Mouse (Mus musculus) urinary bladder, postnatal 4 days (tissue): Measurements from ENCODE around the gene Rab7b.

Source experiments
- DNase-seq, 2 experiments: peaks; one replicate each; pipeline ENCODE4 v3.0.0; 2021 to 2022; ENCODE audit warnings: low spot score in 2 of 2

The Rab7b gene

DNA sequence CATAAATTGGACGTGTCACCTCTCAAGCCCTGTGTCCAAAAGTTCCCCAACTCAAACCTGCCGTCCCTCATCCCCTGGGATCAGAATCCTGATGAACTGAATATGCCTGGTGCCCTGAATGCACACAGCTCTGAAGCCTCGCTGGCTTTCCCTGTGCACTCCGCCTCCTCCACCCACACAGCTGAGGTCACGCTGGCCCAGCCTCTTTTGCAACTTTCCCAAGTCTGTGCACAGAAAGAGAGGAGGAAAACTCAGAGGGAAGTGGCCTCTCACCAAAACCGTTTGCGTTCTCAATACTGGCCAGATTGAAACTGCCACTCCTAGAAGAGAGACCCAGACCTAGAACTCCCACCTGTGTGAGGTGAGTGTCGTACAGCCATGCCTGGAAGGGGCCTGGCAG lies at the start of gene Rab7b:
TSS of gene Rab7b (plus strand) at position 221 of the 400 bp plus-strand sequence.
- DNase-seq, result peak; percentile 63 to 82

DNA sequence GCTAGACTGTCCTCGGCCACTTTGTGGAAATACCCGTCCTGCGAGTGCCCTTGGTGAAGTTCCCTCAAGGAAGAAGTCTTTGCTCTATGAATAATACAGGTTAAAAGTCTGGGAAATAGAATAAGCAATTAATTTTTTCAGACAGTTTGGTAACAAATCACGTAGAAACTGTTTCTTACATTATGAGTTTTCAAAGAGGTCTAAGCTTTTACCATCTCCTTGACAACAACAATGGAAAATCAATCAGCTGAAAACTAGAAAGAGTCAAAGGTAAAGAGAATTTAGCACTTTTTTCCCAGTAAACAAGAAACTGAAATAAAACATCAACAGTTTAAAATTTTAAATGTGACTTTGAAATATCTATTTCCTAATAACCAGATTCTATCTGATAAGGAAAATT lies 48.4 kb upstream of the Rab7b start:
- DNase-seq, result no peak

DNA sequence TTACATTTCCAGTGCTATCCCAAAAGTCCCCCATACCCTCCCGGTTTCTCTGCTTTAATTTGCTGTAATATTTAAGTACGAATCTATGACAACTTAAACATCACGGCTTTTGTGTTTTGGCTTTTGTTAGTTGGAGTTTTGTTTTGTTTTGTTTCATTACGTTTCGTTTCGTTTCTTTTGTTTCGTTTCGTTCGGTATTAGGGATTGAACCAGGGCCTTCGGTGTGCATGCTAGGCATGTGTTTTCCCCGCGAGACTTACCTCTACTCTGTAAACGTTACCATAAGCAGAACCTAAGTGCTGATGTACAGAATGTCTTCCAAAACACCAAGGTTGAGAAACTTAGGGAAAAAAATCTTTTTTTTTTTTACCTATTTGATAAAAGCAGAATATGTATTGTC lies 46.9 kb upstream of the Rab7b start:
- DNase-seq, result no peak

DNA sequence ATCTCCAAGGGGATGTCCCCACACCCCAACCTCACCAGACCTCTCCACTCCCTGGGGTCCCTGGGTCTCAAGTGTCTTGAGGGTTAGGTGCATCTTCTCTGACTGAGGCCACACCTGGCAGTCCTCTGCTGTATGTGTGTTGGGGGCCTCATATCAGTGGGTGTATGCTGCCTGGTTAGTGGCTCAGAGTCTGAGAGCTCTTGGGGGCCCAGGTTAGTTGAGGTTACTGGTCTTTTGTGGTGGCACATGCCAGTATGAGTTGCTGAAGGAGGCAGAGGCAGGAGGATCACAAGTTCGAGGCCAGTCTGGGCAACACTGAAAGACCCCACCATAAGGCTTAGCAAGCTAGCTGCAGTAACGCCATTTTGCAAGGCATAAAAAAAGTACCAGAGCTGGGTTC lies 46.2 kb upstream of the Rab7b start:
- DNase-seq, result no peak

DNA sequence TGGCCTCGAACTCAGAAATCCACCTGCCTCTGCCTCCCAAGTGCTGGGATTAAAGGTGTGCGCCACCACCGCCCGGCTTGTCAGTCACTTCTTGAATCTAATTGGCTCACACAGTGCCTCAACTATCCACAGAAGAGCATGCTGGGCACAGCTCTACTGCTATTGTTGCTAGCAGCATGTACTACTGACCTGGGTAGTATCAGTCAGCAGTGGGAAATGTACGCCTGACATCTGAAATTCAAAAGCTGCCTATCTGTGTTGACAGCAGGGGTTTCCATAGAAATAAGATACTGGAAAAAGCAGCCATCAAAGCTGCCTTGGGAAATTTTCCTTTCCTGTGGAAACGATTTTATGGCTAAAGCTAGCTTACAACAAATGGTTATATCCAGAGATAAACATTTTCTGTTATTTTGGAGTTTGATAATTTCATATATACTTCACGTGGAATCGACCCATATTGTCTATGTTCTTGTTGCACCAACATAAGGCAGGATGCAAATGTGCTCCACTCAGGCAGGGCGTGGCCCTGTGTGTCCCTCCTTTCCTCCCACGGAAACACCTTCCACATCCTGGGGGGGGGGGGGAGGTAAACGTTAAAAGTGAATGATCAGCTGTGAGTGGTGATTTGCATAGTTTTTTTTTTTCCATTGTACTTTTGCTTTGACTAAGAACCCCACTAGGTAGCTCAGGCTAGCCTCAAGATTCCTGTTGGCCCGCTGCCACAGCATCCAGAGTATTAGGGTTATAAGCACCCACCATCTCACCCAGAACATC lies 35.6 kb upstream of the Rab7b start:
- no peak for DNase-seq

DNA sequence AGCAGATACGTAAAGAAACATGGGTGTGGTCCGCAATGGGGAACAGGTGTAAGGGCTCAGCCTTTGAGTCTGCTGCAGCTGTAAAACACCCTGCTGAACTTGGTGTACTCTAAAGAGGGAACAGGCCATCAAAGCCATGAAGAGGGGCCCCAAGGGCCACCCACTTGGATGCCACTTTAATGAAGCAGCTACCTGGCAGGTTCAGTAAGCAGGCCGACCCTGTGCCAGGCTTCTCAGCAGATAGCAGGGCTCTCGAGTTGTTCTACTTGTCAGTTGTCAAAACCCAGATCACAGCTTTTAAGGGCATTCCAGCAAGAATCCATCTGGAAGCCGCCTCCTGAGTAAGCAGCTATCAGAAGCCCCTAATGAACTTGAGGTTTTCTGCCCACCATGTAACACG lies 32.9 kb upstream of the Rab7b start:
- no peak for DNase-seq

DNA sequence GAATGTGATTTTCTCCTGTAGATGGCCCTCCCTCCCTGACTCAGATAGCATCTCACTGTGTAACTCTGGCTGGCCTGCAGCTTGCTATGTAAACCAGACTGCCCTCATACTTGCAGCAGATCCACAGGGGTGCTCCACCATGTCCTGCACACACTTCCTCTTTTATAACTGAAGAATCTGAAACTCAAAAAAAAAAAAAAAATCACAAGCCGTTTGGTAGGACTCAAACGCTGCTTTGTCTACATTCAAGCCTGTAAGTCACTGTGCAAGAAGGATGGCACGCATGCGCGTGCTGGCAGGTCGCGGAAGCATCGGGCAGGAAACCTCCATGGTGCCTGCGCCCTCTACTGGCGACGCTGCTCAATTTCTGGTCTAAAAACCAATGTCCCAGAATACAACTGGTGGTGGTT lies 30.5 kb upstream of the Rab7b start:
- peak; percentile 86 to 90 for DNase-seq

DNA sequence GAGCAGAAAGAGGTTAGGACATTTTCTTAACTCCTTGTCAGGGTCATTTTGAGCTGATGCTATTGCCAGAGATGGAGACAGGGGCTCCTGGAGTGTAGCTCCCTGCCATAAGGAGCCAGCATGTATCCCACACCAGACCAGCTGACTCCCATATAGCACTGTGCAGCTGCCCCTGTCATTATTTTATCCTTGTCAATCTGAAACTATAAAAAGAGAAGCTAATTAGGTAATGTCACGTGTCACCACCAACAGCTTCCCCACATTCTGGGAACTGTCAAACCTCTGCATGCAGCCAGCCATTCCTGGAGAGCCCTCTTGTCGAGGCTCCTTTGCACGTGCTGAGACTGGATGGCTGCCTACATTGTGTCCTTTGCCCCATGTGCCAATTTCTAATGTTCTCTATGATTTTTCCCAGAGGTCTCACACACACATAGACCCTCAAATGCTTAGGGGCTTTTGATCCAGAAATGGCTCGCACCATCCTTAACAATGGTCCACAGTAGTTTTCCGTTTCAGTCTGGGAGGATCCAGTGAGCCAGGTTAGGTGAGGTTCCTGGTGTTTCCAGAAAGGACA lies 28.9 kb upstream of the Rab7b start:
- no peak for DNase-seq

DNA sequence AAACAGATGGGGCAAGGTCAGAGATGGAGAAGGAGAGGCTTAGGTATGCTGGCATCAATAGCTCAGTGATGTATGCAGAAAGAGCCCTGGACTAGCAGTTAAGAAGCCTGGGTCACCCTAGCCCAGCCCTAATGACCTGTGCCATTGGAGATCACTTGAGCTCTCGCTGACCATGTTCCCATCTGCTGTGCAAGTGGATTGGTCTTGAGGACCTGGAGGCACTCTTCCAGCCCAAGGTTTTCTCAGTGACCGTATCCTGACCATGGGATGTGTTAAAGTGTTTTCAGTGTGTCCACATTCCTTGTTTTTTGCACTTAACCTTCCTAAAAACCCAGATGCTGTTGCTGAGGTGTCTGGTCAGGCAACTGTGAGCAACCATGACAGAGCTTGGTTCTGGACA lies 28.2 kb upstream of the Rab7b start:
- DNase-seq, result no peak

DNA sequence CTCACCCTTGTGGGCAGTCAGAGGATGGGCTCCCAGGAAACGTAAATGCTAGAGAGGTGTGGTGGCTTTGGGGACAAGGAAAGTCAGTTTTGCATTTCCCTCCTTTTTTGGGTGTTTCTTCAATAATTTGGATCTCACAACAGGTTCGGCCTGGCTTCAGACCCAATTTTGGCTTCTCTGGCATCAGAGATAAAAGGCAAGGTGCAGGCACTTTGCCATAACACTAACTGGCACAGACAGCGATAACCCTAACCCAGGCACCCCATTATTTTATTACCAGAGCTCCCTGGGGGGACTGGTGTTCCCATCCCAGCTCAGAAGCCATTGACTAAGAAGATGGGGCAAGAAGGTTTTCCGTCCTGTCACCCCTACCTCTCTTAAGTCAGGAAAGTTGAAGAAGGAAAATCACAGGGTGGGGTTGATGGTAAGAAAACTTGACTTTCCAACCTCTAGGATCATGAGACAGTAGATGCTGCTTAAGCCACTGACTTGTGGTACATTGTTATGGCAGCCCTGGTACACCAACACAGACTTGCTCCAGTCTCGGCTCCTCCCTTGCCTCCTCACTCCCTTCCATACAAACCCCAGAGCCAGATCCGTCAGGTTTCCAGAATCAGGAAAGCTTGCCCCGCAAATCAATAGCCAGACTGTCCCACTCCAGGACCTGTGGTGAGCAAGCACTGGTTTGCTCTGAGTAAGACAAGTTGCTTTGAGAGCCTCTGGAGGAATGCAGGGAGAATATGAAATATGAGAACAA lies 27.6 kb upstream of the Rab7b start:
- no peak for DNase-seq

DNA sequence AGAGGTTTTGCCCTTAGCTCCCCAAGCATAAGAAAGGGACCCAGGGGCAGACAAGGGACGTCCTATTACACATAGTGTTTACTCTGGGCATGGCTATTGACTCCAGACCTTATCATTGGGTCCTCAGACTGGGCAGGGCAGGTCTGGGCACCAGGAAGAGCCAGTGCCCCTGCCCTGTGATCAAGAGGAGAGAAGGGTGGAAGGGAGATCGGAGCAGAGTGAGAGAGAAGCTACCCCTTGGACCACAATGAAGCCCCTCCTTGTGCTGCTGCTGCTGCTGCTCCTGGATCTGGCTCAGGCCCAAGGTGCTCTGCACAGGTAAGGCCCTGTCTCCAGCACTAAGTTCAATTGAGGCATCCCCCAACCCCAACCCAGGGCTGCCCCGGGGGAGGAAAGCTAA lies 26.7 kb upstream of the Rab7b start:
- DNase-seq, result no peak

DNA sequence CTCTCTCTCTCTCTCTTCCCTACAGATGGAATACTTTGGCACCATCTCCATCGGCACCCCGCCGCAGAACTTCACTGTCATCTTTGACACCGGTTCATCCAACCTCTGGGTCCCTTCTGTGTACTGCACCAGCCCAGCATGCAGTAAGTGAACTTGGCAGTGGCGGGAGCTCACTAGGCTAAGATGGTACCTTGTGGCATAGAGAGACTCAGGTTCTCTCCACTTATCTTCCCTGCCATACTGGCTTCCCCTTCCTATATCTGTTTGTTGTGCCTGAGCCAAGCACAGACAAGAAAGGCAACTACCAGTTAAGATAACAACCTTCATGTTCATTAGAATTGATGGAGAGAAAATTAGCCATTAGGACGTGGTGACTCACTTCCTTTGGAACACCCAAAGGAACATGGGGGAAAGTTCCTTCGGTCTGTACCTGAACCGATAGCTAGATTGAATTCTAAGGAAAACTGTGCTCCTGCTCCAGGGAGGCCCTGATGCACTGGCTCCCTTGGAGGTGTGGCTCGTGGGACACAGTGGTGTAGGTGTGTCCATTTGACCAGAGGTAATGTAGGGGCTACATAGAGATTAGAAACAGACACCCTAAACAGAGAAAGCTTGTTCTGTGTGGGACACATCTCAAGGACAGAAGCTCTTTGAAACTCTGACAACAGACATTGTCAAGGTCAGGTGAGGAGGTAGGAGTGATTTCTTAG lies 25.1 kb upstream of the Rab7b start:
- no peak for DNase-seq

DNA sequence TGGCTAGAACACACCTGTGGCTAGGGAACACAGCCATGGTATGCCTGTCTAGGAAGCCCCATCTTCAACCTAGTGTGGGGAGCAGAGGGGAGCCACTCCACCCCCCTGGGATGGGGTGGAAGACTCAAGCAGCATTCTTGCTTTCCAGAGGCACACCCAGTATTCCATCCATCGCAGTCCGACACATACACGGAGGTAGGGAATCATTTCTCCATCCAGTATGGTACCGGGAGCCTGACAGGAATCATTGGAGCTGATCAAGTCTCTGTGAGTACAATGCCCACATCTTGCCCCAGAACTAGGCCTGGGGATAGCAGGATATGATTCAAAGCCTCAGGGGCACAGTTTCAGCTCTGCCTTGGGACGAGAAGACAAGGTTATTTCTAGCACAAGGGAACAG lies 24.4 kb upstream of the Rab7b start:
- no peak for DNase-seq

DNA sequence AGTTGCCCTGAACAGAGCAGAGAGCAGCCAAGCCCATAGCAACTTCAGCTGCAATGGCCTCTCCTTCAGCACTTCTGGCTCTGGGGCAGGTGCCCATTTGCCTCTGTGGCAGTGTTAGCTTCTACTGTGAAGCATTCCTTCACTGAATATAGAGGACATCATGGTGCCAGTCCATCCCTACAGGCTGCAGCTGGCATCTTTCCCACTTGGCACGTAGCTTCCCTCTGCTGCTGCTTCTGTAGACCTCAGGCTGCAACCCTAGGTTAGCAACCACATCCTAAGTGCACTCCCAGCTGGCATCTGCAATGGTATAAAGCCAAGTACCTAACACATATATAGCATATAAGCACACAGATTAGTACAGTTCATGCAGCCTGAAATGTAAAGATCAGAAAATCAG lies 22.6 kb upstream of the Rab7b start:
- peak in 1 of 2 experiments; percentile 15 for DNase-seq

DNA sequence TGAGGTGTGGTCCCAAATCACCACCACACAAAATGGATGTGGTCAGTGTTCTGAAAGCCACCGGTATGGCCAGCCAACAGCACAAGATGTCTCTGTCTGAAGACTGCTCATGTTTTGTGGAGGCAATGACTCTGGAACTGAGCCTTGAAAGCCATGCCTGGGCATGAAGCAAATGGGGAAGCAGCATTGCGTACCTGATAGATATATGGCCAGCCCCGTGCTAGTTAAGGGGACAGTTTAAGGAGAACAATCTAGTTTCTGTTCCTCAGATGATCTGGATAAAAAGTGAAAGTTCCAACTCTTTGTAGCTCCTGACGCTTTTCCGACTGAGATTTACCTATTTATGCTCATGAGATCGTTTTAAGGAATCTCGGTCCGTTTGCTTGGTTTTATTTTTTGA lies 17.4 kb upstream of the Rab7b start:
- no peak for DNase-seq

DNA sequence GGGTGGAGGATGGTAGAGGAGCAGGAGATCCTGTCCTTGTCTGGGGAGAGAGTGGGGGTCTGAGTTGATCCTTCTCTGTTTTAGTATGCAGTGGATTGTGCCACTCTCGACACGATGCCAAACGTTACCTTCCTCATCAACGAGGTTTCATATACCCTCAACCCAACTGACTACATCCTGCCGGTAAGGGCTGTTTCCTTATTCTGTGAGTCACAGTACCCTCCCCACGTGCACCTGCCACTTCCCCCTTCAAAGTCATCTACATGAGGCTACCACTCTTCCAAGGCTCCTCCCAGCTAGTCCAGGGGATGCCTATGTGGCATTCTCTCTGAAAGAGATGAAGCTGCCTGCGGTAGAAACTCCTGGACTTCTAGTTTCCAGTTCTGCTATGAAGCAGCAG lies 16.1 kb upstream of the Rab7b start:
- DNase-seq, result no peak

DNA sequence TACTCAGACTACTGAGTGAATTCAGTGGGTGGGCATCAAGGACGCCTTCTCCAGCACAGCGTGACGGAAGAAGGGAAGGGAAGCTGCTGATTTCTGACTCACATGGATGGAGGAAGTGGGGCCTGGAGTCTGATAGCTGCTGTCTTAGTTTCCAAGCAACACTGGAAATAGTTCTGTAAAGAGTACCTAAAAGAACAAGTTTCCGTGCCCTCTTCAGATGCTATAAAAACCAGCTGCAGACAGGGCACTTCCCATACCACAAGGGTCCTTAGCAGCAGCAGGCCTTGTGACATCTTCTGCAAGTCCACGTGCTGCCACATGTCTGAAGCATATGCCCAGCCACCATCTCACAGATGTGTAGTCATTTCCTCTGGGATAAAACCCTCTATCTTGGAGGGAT lies 8.9 kb upstream of the Rab7b start:
- DNase-seq, result no peak

DNA sequence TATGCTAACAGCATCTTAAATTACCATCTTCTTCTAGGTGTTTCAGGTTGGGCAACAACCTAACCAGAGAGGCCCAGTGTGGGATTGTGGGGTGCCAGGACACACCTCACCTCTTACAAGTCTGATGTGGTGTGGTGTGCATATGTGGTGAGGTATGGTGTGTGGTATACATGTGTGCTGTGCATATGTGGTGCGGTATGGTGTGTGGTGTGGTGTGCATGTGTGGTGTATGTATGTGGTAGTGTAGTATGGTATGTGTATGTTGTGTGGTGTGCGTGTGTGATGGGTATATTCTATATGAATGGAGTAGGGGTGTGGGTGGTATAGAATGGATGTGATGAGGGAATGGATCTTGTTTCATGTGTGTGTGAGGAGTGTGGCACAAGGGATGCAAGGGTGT lies 756 bp upstream of the Rab7b start:
- no peak for DNase-seq

DNA sequence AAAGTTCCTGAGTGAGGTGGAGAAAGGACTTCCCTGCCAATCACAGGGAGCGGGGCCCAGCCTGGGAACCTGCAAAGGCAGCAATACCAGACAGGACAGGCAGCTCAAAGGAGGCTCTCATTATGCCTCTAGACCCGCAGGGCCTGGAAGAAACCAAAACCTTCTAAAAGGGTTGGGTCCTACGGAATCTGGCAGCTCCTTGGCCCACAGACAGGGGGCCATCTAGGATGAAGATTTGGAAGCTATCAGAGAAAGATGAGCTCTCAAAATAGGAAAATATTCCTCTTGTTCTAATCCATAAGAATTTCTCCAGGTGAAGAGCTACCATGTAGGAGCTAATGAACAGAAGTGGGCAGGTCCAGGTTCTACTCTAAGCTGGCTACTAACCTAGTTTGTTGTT lies 521 bp downstream of the Rab7b start:
- DNase-seq, result no peak

DNA sequence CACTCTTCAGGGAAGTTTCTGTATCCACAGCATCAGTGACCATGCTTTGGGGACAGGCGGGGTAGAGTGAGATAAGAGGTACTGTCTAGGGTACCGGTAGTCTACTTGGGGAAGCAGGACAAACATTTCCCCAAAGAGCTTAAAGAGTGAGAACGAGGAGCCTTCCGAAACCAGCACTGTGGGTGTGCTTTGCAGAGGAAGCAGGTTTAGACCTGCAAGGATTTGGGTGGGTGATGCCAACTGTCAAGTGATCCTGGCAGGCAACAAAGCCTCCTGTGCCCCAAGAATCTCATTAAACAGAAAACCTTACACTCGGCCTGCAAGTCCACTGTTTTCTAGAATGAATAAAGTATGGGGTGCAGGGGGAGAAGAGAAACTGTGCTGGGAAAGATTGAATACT lies 1.4 kb downstream of the Rab7b start:
- no peak for DNase-seq

DNA sequence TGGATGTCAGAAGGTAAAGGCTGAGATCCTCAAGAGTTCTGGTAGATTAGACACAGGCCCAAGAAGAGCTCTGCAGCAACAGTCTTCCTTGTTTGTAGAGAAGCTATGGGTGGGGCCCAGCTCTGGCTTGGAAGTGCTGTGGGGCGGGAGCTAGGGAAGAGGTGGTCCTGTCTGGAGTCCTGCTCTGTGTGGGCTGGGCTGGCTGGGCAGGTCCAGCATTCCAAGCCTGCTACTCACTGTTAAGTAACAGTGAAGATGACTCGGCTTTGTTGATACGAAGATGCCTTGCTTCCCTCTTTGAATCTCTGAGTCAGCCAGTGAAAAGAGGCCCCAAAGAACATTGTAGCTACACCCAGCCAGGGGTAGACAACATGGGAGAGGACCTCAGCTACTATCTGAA lies 1.9 kb downstream of the Rab7b start:
- DNase-seq, result peak; percentile 76 to 79

DNA sequence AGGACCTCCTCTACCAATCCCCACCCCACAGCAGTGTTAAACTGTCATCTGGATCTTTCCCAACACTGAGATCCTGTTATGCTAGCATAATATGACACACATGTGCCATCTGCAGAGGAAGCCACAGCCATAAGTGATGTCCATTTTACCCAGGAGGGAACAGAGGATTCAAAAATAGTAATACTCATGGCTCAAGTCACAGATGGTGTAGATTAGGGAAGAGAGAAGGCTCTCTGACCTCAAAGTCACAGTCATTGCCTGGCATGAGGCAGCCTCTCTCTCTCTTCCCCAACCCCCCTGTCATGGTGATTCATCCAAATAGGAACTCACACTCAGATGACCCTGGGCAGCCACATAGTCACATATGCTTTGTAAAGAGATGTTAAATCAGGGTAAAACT lies 2.9 kb downstream of the Rab7b start:
- DNase-seq, result no peak
